ENCODE assay signal across 8 mouse cellular contexts in genomic region chr8:105516018-105516645, GRCm38 (mm10). TPM values are rescaled to one million over a fixed set of nuclear protein-coding genes. Genes with fewer than 3 reads are reported as not detected.
DNase-seq lines count a peak whose midpoint lies in the region; ATAC-seq lines count a peak whose summit lies in the region.

No protein-coding gene starts in this region.

- 12% methylated on average over 12 of the region's 12 CpGs for WGBS in hindbrain, embryonic 14.5 days

- H3K9ac ChIP-seq in hindbrain, embryonic 14.5 days, result peak overlapping the region; percentile 28; the same call in 1 of the 2 replicates

- peak overlapping the region; percentile 43 for H3K4me2 ChIP-seq in hindbrain, embryonic 14.5 days (replicated peaks)

- no peak overlapping the region; the same call in 1 of the 2 replicates for H3K4me3 ChIP-seq in hindbrain, embryonic 14.5 days (replicated peaks; ENCODE audit: low read length)

- H3K27me3 ChIP-seq in hindbrain, embryonic 14.5 days (ENCODE audit: control insufficient read depth, insufficient read depth, low read length), result no peaks in the 10 kb centered on the region

- H3K36me3 ChIP-seq in hindbrain, embryonic 14.5 days (replicated peaks; ENCODE audit: control insufficient read depth, insufficient read depth), result no peaks in the 10 kb centered on the region

- DNase-seq in Muller cell, postnatal 12 days (ENCODE audit: inconsistent ontology term), result peak; percentile 70
- DNase-seq in cerebellum, adult 9-10 months, result peak; percentile 85
- DNase-seq in hindbrain, embryonic 14.5 days (ENCODE audit: low spot score), result peak; percentile 90
- peak; percentile 67 to 76 for DNase-seq in layer of hippocampus, postnatal 25 days (ENCODE audit: extremely low spot score in 1 of 2, low spot score in 1 of 2)
- DNase-seq in lung, postnatal 10 days, result peak; percentile 88
- peak; percentile 77 for DNase-seq in ovary, postnatal 14 days (ENCODE audit: low spot score)
- peak; percentile 35 to 73 for DNase-seq in thymus, postnatal 10 days (ENCODE audit: low spot score in 2 of 2)

- no peaks in the 10 kb centered on the region for H3K9me3 ChIP-seq in hindbrain, embryonic 14.5 days (ENCODE audit: control insufficient read depth, low read length)

- no peak overlapping the region for H3K27ac ChIP-seq in hindbrain, embryonic 14.5 days

- ATAC-seq in frontal cortex, adult (ENCODE audit: low TSS enrichment), result peak; percentile 71
- ATAC-seq in hindbrain, embryonic 14.5 days (ENCODE audit: low FRiP score), result peak; percentile 48; the same call in 1 of the 2 replicates

- peaks cover 31% of the 10 kb centered on the region for H3K4me1 ChIP-seq in hindbrain, embryonic 14.5 days (replicated peaks; ENCODE audit: control insufficient read depth, insufficient read depth, low read length)

RNA-seq across cellular contexts. Expression of gene Hsd11b2, which starts 2.4 kb away (rescaled TPM):
- 6.1 and 7.0 TPM in 2 replicates for polyA plus RNA-seq in hindbrain, embryonic 14.5 days (2014; fragmentation: Nextera tagmentation; extraction: Ambion mirVana)
- under 1 TPM in 1 of 2 experiments, not detected in 1; 0.15 TPM for total RNA-seq in layer of hippocampus, postnatal 25 days (2021)

RNA-seq across cellular contexts. Expression of gene Zdhhc1, which starts 19.4 kb away (rescaled TPM):
- polyA plus RNA-seq in hindbrain, embryonic 14.5 days (2014; fragmentation: Nextera tagmentation; extraction: Ambion mirVana), result 32.7 and 33.1 TPM in 2 replicates
- total RNA-seq in layer of hippocampus, postnatal 25 days (2021), result 10 to 100 TPM; 27.6 to 34.0 TPM

RNA-seq across cellular contexts. Expression of gene Tppp3, which starts 44.8 kb away (rescaled TPM):
- 204 and 207 TPM in 2 replicates for polyA plus RNA-seq in hindbrain, embryonic 14.5 days (2014; fragmentation: Nextera tagmentation; extraction: Ambion mirVana)
- 10 to 100 TPM; 26.7 to 33.7 TPM for total RNA-seq in layer of hippocampus, postnatal 25 days (2021)

RNA-seq across cellular contexts. Expression of gene Atp6v0d1, which starts 49.7 kb away (rescaled TPM):
- polyA plus RNA-seq in hindbrain, embryonic 14.5 days (2014; fragmentation: Nextera tagmentation; extraction: Ambion mirVana), result 231 and 245 TPM in 2 replicates
- total RNA-seq in layer of hippocampus, postnatal 25 days (2021), result 100 to 1,000 TPM; 293 to 332 TPM
